Mouse (Mus musculus) embryonic facial prominence, embryonic 14.5 days (tissue): ENCODE results near the gene Park7. TPM values are rescaled to one million over a fixed set of nuclear protein-coding genes. Genes with fewer than 3 reads are reported as not detected.
"Not testable (repeated sequence)": the region's sequence is repeated elsewhere in the genome, so short reads cannot be mapped to it uniquely, and the experiment has no call there.

Source experiments
- ATAC-seq: fragments of 200-750 bp; cut with Nextera tagmentation; 2 replicates; pipeline ENCODE4 v1.8.0; 2017; ENCODE audit warnings: low read depth, moderate number of reproducible peaks, moderate TSS enrichment
- DNase-seq: peaks from one replicate; pipeline ENCODE4 v3.0.0-alpha.2; 2015; ENCODE audit warnings: low spot score
- H3K27ac ChIP-seq: fragments of 300-500 bp; sonication (generic); replicated peaks from 2 replicates; pipeline ENCODE4 v1.5.1; 2014; ENCODE audit warnings: low read depth, mild to moderate bottlenecking, low read length, moderate library complexity
- H3K27me3 ChIP-seq: fragments of 300-500 bp; sonication (generic); replicated peaks from 2 replicates; pipeline ENCODE4 v1.6.1; 2014; ENCODE audit warnings: low read length; ENCODE audit not compliant: control insufficient read depth, insufficient read depth
- H3K36me3 ChIP-seq: fragments of 300-500 bp; sonication (generic); 2 replicates; pipeline ENCODE4 v1.6.1; 2014; ENCODE audit warnings: low read length, mixed read lengths; ENCODE audit not compliant: control insufficient read depth, insufficient read depth
- H3K4me1 ChIP-seq: fragments of 300-500 bp; sonication (generic); 2 replicates; pipeline ENCODE4 v1.6.1; 2014; ENCODE audit warnings: antibody characterized with exemption, low read length; ENCODE audit not compliant: control insufficient read depth, insufficient read depth
- H3K4me2 ChIP-seq: fragments of 300-500 bp; sonication (generic); 2 replicates; pipeline ENCODE4 v1.6.1; 2014; ENCODE audit warnings: low read depth, mild to moderate bottlenecking, low read length, moderate library complexity, mixed read lengths
- H3K4me3 ChIP-seq: fragments of 300-500 bp; sonication (generic); 2 replicates; pipeline ENCODE4 v1.5.1; 2014; ENCODE audit warnings: low read depth, mild to moderate bottlenecking, low read length
- H3K9ac ChIP-seq: fragments of 300-500 bp; sonication (generic); 2 replicates; pipeline ENCODE4 v1.6.1; 2014; ENCODE audit warnings: low read depth, mild to moderate bottlenecking, low read length, moderate library complexity, mixed read lengths
- H3K9me3 ChIP-seq: fragments of 300-500 bp; sonication (generic); 2 replicates; pipeline ENCODE4 v1.6.1; 2016; ENCODE audit warnings: low read length; ENCODE audit not compliant: control insufficient read depth
- WGBS: fragments of 180-500 bp; shearing (Covaris S2); extraction: QIAGEN DNeasy Blood & Tissue Kit; methylation state at CpG from one replicate; pipeline ENCODE4 v1.1.7; 2014; 5-methylcytosine and 5-hydroxymethylcytosine counted together
- polyA plus RNA-seq: library from polyadenylated mRNA; unstranded; fragments of >200 nt; fragmentation: Nextera tagmentation; extraction: Ambion mirVana; gene quantifications from 2 replicates; pipeline ENCODE4 v1.2.1, GENCODE M21; 2014

Park7 gene
- polyA plus RNA-seq, 1 experiment from 2014 or later = 387 TPM

DNA sequence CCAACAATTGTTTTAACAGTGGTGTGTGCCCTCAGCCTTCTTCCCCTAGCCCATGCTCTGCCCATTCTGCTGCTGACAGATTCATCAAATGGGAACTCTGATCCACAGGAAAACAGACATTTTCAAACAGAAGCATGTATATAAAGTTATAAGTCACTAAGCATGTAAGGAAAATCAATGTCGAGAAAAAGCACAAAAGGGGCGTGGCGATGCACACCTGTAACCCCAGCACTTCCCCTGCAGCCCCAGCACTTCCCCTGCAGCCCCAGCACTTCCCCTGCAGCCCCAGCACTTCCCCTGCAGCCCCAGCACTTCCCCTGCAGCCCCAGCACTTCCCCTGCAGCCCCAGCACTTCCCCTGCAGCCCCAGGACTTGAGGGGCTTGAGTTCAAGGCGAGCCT is 39.8 kb downstream of the Park7 start:
- H3K4me2 ChIP-seq, DNase-seq, H3K36me3 ChIP-seq, H3K9ac ChIP-seq, H3K27ac ChIP-seq, H3K4me3 ChIP-seq, H3K27me3 ChIP-seq, ATAC-seq: not testable (repeated sequence)
- 69% methylated on average over 4 of the region's 4 CpGs for WGBS
- Histone ChIP-seq H3K4me1 (peaks cover 12% of the 10 kb centered on the region), H3K9me3 (peaks cover 15% of the 10 kb centered on the region)

DNA sequence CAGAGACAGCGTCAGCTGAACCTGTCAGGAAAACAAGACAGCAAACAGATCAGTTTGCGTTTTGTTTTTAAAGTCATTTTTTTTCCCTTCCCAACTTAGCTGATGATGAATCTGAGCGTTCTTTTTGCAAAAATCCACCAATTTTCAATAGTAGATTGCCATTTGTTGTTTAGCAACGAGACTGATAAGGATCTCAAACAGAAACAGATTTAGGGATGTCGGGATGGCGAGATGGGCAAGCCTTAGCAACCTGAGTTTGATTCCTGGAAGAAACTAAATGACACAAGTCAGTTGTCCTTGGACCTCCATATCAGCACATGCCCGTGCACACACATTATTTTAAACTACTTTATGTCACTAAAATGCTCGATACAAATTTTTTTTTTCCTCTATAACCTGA is 41.6 kb downstream of the Park7 start:
- H3K9ac ChIP-seq = no peak overlapping the region
- no peak for DNase-seq
- WGBS = 59% methylated on average over 8 of the region's 8 CpGs

DNA sequence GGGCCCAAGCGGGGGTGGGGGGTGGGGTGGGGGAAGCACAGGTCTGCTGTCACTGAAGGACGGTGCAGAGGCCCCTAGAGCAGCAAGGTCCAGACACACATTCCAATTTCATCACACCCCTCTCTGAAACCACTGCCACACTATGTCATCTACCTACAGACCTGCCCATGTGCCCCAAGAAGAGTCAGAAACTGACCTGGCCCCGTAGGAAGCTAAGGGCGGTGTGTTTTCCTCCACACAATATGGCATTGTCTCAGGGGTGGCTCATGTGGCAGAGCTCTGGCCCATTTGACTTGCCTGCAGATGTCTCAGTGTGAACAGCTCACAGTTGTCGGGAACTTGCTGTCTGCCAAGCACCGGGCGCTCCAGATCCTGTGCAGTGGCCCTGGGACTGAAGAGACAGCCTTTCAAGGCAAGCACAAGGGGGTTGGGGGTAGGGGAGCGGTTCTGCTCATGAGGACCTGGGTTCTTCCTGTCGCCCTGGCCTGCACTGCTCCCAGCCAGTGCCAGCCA is 42.0 kb downstream of the Park7 start:
- 8% methylated on average over 8 of the region's 9 CpGs for WGBS
- no peaks in the 10 kb centered on the region for H3K27me3 ChIP-seq
- H3K4me2 ChIP-seq = peak overlapping the region; percentile 26; the same call in 1 of the 2 replicates
- DNase-seq (peak; percentile 71), ATAC-seq (peak; percentile 51)
- peak overlapping the region; percentile 9; the same call in 1 of the 2 replicates for H3K9ac ChIP-seq
- no peaks in the 10 kb centered on the region for H3K9me3 ChIP-seq
- no peak overlapping the region for H3K4me3 ChIP-seq
- peaks cover 14% of the 10 kb centered on the region for H3K36me3 ChIP-seq
- peaks cover 12% of the 10 kb centered on the region for H3K4me1 ChIP-seq
- peak overlapping the region; percentile 74 for H3K27ac ChIP-seq

More for the DNA sequence above, 41.6 kb downstream of the Park7 start:
- H3K4me3 ChIP-seq = no peak overlapping the region
- ATAC-seq = no peak
- H3K4me1 ChIP-seq = peaks cover 12% of the 10 kb centered on the region
- no peak overlapping the region for H3K4me2 ChIP-seq
- H3K36me3 ChIP-seq = peaks cover 9% of the 10 kb centered on the region; the same call in 1 of the 2 replicates
- H3K9me3 ChIP-seq = no peaks in the 10 kb centered on the region
- H3K27me3 ChIP-seq = no peaks in the 10 kb centered on the region
- H3K27ac ChIP-seq = peak overlapping the region; percentile 74

DNA sequence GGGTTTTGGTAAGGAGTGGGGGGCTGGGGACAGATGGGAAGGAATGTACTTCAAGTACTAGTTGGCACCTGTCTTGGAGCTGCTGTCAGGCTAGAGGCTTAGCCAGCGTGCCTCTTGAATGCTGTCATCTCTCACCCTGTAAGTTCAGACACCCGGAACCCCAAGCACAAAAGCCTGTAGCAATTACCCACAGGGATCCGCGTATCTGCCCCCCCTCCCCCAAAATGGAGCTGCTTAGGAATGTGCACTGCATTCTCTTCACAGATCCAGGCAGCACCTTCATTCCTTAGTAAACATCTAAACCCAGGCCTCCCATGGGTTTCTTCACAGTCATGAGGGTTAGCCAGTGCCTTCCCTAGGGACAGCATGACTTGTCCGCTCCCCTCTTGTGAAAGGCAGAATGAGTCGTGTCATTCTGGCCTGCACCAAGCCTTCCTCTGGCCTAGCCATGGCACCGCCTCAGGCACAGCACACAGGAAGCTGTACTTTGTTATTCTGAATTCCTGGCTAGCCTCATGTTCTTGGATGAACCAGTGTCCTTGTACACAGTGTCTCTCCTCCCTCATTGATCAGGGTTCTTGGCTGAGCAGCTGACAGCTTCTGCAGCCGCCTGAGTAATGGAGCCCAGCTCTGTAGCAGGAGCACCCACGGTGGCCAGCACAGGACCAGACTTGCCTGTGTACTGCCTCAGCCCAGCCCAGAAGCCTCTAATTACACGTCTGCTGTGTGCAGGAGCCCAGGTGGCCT is 42.7 kb downstream of the Park7 start:
- H3K27me3 ChIP-seq = no peaks in the 10 kb centered on the region
- peaks cover 20% of the 10 kb centered on the region for H3K36me3 ChIP-seq
- H3K4me3 ChIP-seq = no peak overlapping the region
- ATAC-seq (peak; percentile 89), DNase-seq (peak; percentile 91)
- H3K9ac ChIP-seq = peak overlapping the region; percentile 9; the same call in 1 of the 2 replicates
- peaks cover 12% of the 10 kb centered on the region for H3K4me1 ChIP-seq
- H3K27ac ChIP-seq = peak overlapping the region; percentile 74
- H3K4me2 ChIP-seq = peak overlapping the region; percentile 26; the same call in 1 of the 2 replicates
- 15% methylated on average over 9 of the region's 10 CpGs for WGBS
- H3K9me3 ChIP-seq = no peaks in the 10 kb centered on the region

DNA sequence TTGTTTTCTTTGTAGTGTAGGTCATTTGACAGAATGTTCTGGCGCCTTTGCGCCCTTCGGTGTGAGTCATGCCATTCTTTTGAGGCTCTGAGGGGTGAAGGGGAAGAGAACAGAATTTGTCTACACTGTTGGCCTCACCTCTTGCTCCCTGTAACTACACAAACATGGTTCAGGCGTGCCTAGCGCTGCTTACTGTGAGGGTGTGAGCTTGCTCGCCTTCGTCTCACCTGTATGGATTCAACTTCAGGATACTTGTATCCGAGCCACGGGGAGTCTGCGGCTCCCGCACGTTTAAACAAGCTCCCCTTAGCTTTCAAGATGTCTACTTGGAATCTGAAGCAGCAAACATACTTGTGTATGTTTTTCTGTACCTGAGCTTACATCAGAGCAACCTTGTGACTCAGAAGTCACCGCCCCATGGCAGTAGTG is 43.3 kb downstream of the Park7 start:
- no peaks in the 10 kb centered on the region for H3K27me3 ChIP-seq
- peak overlapping the region; percentile 74 for H3K27ac ChIP-seq
- ATAC-seq (peak; percentile 20; the same call in 1 of the 2 replicates), DNase-seq (no peak)
- H3K9me3 ChIP-seq = no peaks in the 10 kb centered on the region
- no peak overlapping the region for H3K9ac ChIP-seq
- H3K4me3 ChIP-seq = no peak overlapping the region
- peaks cover 12% of the 10 kb centered on the region for H3K4me1 ChIP-seq
- 72% methylated on average over 13 of the region's 13 CpGs for WGBS
- H3K4me2 ChIP-seq = no peak overlapping the region
- H3K36me3 ChIP-seq = peaks cover 26% of the 10 kb centered on the region

DNA sequence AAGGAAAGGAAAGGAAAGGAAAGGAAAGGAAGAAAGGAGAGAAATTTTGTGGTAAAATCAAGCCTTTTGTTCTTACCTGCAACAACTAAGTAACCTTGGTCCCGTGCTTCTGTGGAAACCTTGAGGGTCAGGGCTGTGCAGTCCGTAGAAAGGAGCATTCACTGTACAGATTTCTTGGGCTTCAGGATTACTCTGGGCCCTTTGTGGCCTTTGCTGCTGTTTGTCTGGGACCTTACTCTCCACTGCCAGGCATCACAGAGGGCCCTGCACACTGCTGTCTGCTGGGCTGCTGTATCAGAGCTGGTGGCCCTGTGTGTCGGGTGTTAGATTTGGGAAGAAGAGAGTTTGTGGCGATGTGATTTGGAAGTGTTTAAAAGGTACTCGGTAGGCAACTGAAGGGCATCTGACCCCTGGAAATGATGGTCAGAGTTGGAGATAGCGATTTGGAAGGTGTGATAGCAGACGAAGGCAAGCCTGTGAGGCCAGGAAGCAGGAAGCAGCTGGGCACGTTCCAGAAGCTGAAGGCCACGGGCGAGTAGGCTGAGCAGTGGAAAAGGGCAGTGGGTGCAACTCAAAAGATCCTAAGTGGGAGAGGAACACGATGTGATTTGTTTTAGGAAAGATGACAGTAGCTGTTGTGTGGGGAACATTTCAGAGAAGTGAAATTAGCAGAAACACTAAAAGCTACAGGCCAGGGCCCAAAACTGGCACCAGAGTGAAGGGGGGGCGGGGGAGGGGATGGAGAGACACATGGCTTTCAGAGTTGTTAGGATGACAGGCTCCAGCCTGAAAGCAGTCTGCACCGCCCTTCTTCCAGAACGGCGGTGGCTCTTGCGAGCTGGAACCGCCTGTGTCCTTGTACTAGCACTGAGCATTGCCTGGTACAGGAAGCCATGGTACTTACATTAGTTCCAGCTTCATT is 44.7 kb downstream of the Park7 start:
- Histone ChIP-seq H3K36me3 (peaks cover 32% of the 10 kb centered on the region), H3K9ac (no peak overlapping the region; the same call in 1 of the 2 replicates), H3K27ac (0 out of 2 replicates have a peak overlapping the region, but pooled peaks have one; percentile 44), H3K27me3 (no peaks in the 10 kb centered on the region), H3K4me1 (peaks cover 12% of the 10 kb centered on the region), H3K9me3 (no peaks in the 10 kb centered on the region), H3K4me2 (no peak overlapping the region), H3K4me3 (no peak overlapping the region)
- 58% methylated on average over 17 of the region's 17 CpGs for WGBS
- DNase-seq = no peak
- ATAC-seq = no peak

DNA sequence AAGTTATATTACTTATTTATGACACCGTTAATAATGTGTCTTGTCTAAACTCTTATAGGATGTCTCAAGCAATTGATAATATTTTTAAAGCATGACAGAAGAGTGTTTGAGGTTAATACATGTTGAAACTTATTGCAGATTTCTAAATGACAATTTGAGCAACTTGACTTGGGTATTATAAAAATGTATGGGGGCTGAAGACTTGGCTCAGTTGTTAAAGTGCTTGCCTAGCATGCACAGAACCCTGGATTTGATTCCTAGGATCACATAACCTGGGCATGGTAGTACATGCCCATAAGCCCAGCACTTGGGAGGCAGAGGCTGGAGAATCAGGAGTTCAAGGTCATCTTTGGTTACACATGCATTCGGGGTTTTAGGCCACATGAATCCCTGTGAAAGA is 45.4 kb downstream of the Park7 start:
- H3K4me2 ChIP-seq = no peak overlapping the region
- ATAC-seq = no peak
- peaks cover 32% of the 10 kb centered on the region for H3K36me3 ChIP-seq
- 67% methylated on average over 2 of the region's 2 CpGs for WGBS
- no peaks in the 10 kb centered on the region for H3K9me3 ChIP-seq
- no peaks in the 10 kb centered on the region for H3K27me3 ChIP-seq
- H3K4me3 ChIP-seq = no peak overlapping the region
- no peak overlapping the region for H3K27ac ChIP-seq
- peaks cover 12% of the 10 kb centered on the region for H3K4me1 ChIP-seq
- no peak overlapping the region for H3K9ac ChIP-seq
- no peak for DNase-seq

DNA sequence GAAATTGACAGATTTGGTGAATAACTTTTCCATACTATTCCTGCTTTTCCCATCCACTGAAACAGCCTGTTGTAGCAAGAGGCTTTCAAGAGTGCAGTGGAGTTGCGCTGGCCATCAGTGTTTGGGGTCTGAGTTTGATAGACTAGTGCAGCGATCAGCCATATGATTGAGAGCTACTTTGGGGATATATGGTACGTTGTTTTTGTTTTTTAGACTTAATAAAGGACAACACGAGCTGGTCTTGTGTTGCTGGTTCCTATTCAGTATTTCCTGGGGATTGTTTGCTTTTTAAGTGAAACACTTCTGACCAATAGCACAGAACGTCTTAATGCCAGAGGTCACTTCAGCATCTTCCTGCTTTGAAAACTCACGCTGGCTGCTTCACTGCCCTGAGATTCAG is 46.1 kb downstream of the Park7 start:
- no peak overlapping the region for H3K9ac ChIP-seq
- no peaks in the 10 kb centered on the region for H3K27me3 ChIP-seq
- no peak for ATAC-seq
- no peak overlapping the region for H3K27ac ChIP-seq
- peaks cover 12% of the 10 kb centered on the region for H3K4me1 ChIP-seq
- peaks cover 32% of the 10 kb centered on the region for H3K36me3 ChIP-seq
- H3K4me2 ChIP-seq = no peak overlapping the region
- no peak for DNase-seq
- H3K4me3 ChIP-seq = no peak overlapping the region
- H3K9me3 ChIP-seq = no peaks in the 10 kb centered on the region
- 80% methylated on average over 6 of the region's 6 CpGs for WGBS
